Mouse (Mus musculus): ENCODE measurements around the gene Ada. TPM values are rescaled to one million over a fixed set of nuclear protein-coding genes. Genes with fewer than 3 reads are reported as not detected.

The Ada gene
- polyA plus RNA-seq, 1 experiment = 8.4 TPM

GRCm38 (mm10) chr2:163783368-163783767, 33.3 kb upstream of the Ada start:
- Histone ChIP-seq H3K27ac (ENCODE audit: insufficient read depth, low read length) (no peak overlapping the region), H3K4me1 (ENCODE audit: control insufficient read depth, insufficient read depth, low read length) (no peaks in the 10 kb centered on the region), H3K4me3 (ENCODE audit: low read depth, low read length) (no peak overlapping the region), H3K9ac (ENCODE audit: low read depth, poor library complexity, severe bottlenecking) (no peak overlapping the region), H3K27me3 (ENCODE audit: control insufficient read depth, insufficient read depth, low read length, poor library complexity, severe bottlenecking) (no peaks in the 10 kb centered on the region), H3K36me3 (ENCODE audit: control insufficient read depth, insufficient read depth, low read length, poor library complexity, severe bottlenecking) (no peaks in the 10 kb centered on the region), H3K9me3 (replicated peaks; ENCODE audit: control insufficient read depth, insufficient read depth, low read length, poor library complexity, severe bottlenecking) (no peaks in the 10 kb centered on the region)
- TF ChIP-seq CTCF (IDR thresholded peaks at IDR 0.05; ENCODE audit: low read depth, low read length) = no peak
- TF ChIP-seq EP300 (IDR thresholded peaks at IDR 0.05; ENCODE audit: insufficient read depth, low read depth, low read length) = no peak
- TF ChIP-seq POLR2A (IDR thresholded peaks at IDR 0.05; ENCODE audit: insufficient read depth, low read length) = no peak

- no peaks in the 10 kb centered on the region for H3K4me1 ChIP-seq (ENCODE audit: control insufficient read depth, insufficient read depth, low read length)
- H3K27me3 ChIP-seq (ENCODE audit: control insufficient read depth, insufficient read depth, low read length, poor library complexity, severe bottlenecking) = no peaks in the 10 kb centered on the region
- H3K27ac ChIP-seq (ENCODE audit: insufficient read depth, low read length) = no peak overlapping the region
- no peaks in the 10 kb centered on the region for H3K9me3 ChIP-seq (replicated peaks; ENCODE audit: control insufficient read depth, insufficient read depth, low read length, poor library complexity, severe bottlenecking)
- no peak for TF ChIP-seq CTCF (IDR thresholded peaks at IDR 0.05; ENCODE audit: low read depth, low read length)
- no peak for TF ChIP-seq EP300 (IDR thresholded peaks at IDR 0.05; ENCODE audit: insufficient read depth, low read depth, low read length)
- no peak for TF ChIP-seq POLR2A (IDR thresholded peaks at IDR 0.05; ENCODE audit: insufficient read depth, low read length)
- H3K36me3 ChIP-seq (ENCODE audit: control insufficient read depth, insufficient read depth, low read length, poor library complexity, severe bottlenecking) = no peaks in the 10 kb centered on the region
- H3K4me3 ChIP-seq (ENCODE audit: low read depth, low read length) = no peak overlapping the region
- H3K9ac ChIP-seq (ENCODE audit: low read depth, poor library complexity, severe bottlenecking) = no peak overlapping the region
Measured at GRCm38 (mm10) chr2:163778896-163779295, 28.9 kb upstream of the Ada start.

DNA sequence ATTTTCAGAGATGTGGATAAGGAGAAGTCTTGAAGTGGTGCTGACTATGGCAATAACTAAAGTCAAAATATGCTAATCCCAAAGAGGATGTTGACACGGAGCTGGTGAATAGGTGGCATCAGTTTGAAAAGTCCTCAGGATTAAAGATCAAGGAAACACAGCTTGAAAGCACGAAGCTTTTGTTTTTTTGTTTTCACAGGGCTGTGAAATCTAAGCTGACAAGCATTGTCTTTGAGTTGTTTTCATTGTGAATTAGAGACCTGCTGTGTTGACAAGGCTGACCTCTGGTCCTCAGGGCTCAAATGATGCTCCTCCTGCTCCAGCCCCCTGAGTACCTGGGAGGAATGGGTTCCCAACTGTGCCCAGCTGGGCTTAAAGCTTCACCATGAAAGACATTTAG, 27.0 kb upstream of the Ada start:
- no peaks in the 10 kb centered on the region for H3K4me1 ChIP-seq (ENCODE audit: control insufficient read depth, insufficient read depth, low read length)
- no peak overlapping the region for H3K4me3 ChIP-seq (ENCODE audit: low read depth, low read length)
- TF ChIP-seq POLR2A (IDR thresholded peaks at IDR 0.05; ENCODE audit: insufficient read depth, low read length) (no peak), EP300 (IDR thresholded peaks at IDR 0.05; ENCODE audit: insufficient read depth, low read depth, low read length) (no peak), CTCF (IDR thresholded peaks at IDR 0.05; ENCODE audit: low read depth, low read length) (no peak)
- H3K9me3 ChIP-seq (replicated peaks; ENCODE audit: control insufficient read depth, insufficient read depth, low read length, poor library complexity, severe bottlenecking) = no peaks in the 10 kb centered on the region
- no peaks in the 10 kb centered on the region for H3K27me3 ChIP-seq (ENCODE audit: control insufficient read depth, insufficient read depth, low read length, poor library complexity, severe bottlenecking)
- no peaks in the 10 kb centered on the region for H3K36me3 ChIP-seq (ENCODE audit: control insufficient read depth, insufficient read depth, low read length, poor library complexity, severe bottlenecking)
- H3K9ac ChIP-seq (ENCODE audit: low read depth, poor library complexity, severe bottlenecking) = no peak overlapping the region
- no peak overlapping the region for H3K27ac ChIP-seq (ENCODE audit: insufficient read depth, low read length)

DNA sequence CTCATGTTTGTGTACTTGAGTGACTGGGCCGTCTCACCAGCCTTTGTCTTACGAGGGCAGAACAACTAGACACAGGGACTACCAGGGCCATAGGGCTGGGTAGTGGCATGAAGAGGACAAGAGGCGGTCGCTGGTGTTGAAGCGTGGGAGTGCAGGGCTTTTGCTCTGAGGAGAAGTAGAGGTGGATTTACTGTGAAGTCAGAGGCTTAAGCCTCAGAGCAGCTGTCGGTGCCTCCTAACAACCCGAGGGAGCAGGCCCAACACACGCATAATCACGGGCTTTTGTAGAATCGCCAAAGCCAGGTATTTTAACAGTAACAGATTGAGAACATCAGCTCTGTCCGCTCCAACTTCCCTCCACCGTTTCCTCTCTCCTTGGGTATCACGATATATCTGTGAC, 26.6 kb upstream of the Ada start:
- Histone ChIP-seq H3K27me3 (ENCODE audit: control insufficient read depth, insufficient read depth, low read length, poor library complexity, severe bottlenecking) (peaks cover 2% of the 10 kb centered on the region; the same call in 1 of the 2 replicates), H3K9me3 (replicated peaks; ENCODE audit: control insufficient read depth, insufficient read depth, low read length, poor library complexity, severe bottlenecking) (no peaks in the 10 kb centered on the region), H3K27ac (ENCODE audit: insufficient read depth, low read length) (no peak overlapping the region), H3K36me3 (ENCODE audit: control insufficient read depth, insufficient read depth, low read length, poor library complexity, severe bottlenecking) (no peaks in the 10 kb centered on the region), H3K9ac (ENCODE audit: low read depth, poor library complexity, severe bottlenecking) (no peak overlapping the region), H3K4me3 (ENCODE audit: low read depth, low read length) (no peak overlapping the region), H3K4me1 (ENCODE audit: control insufficient read depth, insufficient read depth, low read length) (no peaks in the 10 kb centered on the region)
- TF ChIP-seq CTCF (IDR thresholded peaks at IDR 0.05; ENCODE audit: low read depth, low read length) = no peak
- TF ChIP-seq POLR2A (IDR thresholded peaks at IDR 0.05; ENCODE audit: insufficient read depth, low read length) = no peak
- TF ChIP-seq EP300 (IDR thresholded peaks at IDR 0.05; ENCODE audit: insufficient read depth, low read depth, low read length) = no peak

DNA sequence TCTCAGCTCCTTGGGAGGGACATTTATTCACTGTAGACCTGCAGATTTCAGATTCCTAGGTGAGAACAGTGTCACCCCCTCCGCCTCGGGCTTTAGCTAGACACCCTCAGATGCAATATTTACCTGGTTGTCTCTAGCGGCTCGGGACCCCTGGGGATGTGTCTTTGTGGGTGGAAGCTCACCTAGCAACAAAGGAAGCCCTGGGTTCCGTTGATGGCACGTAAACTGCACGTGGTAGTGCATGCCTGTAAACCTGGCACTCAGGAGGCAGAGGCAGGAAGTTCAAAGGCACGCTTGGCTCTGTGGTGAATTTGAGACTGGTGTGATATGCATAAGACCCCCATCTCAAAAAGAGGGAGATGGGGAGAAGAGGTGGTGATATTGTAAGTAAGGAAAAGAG, 20.7 kb upstream of the Ada start:
- Histone ChIP-seq H3K4me3 (ENCODE audit: low read depth, low read length) (no peak overlapping the region), H3K36me3 (ENCODE audit: control insufficient read depth, insufficient read depth, low read length, poor library complexity, severe bottlenecking) (no peaks in the 10 kb centered on the region), H3K27ac (ENCODE audit: insufficient read depth, low read length) (no peak overlapping the region), H3K9ac (ENCODE audit: low read depth, poor library complexity, severe bottlenecking) (no peak overlapping the region), H3K27me3 (ENCODE audit: control insufficient read depth, insufficient read depth, low read length, poor library complexity, severe bottlenecking) (peaks cover 2% of the 10 kb centered on the region; the same call in 1 of the 2 replicates), H3K4me1 (ENCODE audit: control insufficient read depth, insufficient read depth, low read length) (no peaks in the 10 kb centered on the region), H3K9me3 (replicated peaks; ENCODE audit: control insufficient read depth, insufficient read depth, low read length, poor library complexity, severe bottlenecking) (no peaks in the 10 kb centered on the region)
- TF ChIP-seq EP300 (IDR thresholded peaks at IDR 0.05; ENCODE audit: insufficient read depth, low read depth, low read length) (no peak), POLR2A (IDR thresholded peaks at IDR 0.05; ENCODE audit: insufficient read depth, low read length) (no peak), CTCF (IDR thresholded peaks at IDR 0.05; ENCODE audit: low read depth, low read length) (no peak)

DNA sequence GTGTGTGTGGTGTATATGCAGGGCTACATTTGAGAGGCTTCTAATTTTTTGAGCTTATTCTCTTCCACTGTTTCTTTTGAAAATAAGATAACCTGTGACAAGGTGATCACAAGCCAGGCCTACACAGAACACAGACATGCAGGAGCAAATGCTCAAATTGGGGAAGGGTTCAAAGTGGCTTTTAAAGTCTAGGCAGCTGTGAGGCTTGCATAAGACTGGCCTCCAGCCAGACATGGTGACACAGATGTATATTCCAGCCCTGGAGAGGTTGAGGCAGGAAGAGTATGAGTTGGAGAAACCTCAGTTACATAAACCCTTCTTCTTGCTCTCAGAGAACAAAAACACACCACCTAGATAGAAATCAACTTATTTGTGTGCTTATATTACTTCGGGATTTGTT, 16.9 kb upstream of the Ada start:
- Histone ChIP-seq H3K9me3 (replicated peaks; ENCODE audit: control insufficient read depth, insufficient read depth, low read length, poor library complexity, severe bottlenecking) (no peaks in the 10 kb centered on the region), H3K27ac (ENCODE audit: insufficient read depth, low read length) (no peak overlapping the region), H3K4me1 (ENCODE audit: control insufficient read depth, insufficient read depth, low read length) (no peaks in the 10 kb centered on the region), H3K9ac (ENCODE audit: low read depth, poor library complexity, severe bottlenecking) (no peak overlapping the region), H3K36me3 (ENCODE audit: control insufficient read depth, insufficient read depth, low read length, poor library complexity, severe bottlenecking) (no peaks in the 10 kb centered on the region), H3K4me3 (ENCODE audit: low read depth, low read length) (no peak overlapping the region), H3K27me3 (ENCODE audit: control insufficient read depth, insufficient read depth, low read length, poor library complexity, severe bottlenecking) (peaks cover 2% of the 10 kb centered on the region; the same call in 1 of the 2 replicates)
- TF ChIP-seq EP300 (IDR thresholded peaks at IDR 0.05; ENCODE audit: insufficient read depth, low read depth, low read length) (no peak), CTCF (IDR thresholded peaks at IDR 0.05; ENCODE audit: low read depth, low read length) (no peak)
